Mouse (Mus musculus) hindbrain, postnatal 0 days (tissue): ENCODE data around the gene Ermp1. TPM values are rescaled to one million over a fixed set of nuclear protein-coding genes. Genes with fewer than 3 reads are reported as not detected.

Source experiments
- ATAC-seq: fragments of 200-750 bp; cut with Nextera tagmentation; 2 replicates; pipeline ENCODE4 v1.8.0; 2017; ENCODE audit warnings: mild to moderate bottlenecking, moderate TSS enrichment, moderate library complexity
- DNase-seq: peaks from one replicate; pipeline ENCODE4 v3.0.0-alpha.2; 2015; ENCODE audit warnings: low spot score
- H3K27ac ChIP-seq: fragments of 300-500 bp; sonication (generic); 2 replicates; pipeline ENCODE4 v1.5.1; 2014; ENCODE audit warnings: mild to moderate bottlenecking
- H3K27me3 ChIP-seq: fragments of 300-500 bp; sonication (generic); 2 replicates; pipeline ENCODE4 v1.6.1; 2014; ENCODE audit warnings: low read length, mixed read lengths; ENCODE audit not compliant: insufficient read depth
- H3K36me3 ChIP-seq: fragments of 300-500 bp; sonication (generic); 2 replicates; pipeline ENCODE4 v1.6.1; 2014; ENCODE audit warnings: low read length, mixed read lengths; ENCODE audit not compliant: insufficient read depth
- H3K4me1 ChIP-seq: fragments of 300-500 bp; sonication (generic); 2 replicates; pipeline ENCODE4 v1.6.1; 2014; ENCODE audit warnings: antibody characterized with exemption, low read length, mixed read lengths; ENCODE audit not compliant: insufficient read depth
- H3K4me2 ChIP-seq: fragments of 300-500 bp; sonication (generic); 2 replicates; pipeline ENCODE4 v1.6.1; 2014; ENCODE audit warnings: low read depth, mild to moderate bottlenecking, low read length, moderate library complexity, mixed read lengths
- H3K4me3 ChIP-seq: fragments of 300-500 bp; sonication (generic); 2 replicates; pipeline ENCODE4 v1.5.1; 2014; ENCODE audit warnings: low read length
- H3K9ac ChIP-seq: fragments of 300-500 bp; sonication (generic); replicated peaks from 2 replicates; pipeline ENCODE4 v1.6.1; 2014; ENCODE audit warnings: mild to moderate bottlenecking, low read length, moderate library complexity, mixed read lengths
- H3K9me3 ChIP-seq: fragments of 300-500 bp; sonication (generic); 2 replicates; pipeline ENCODE4 v1.6.1; 2016; ENCODE audit warnings: low read length, mixed read lengths
- CTCF ChIP-seq: IDR thresholded peaks from 2 replicates; pipeline ENCODE4 v1.5.1; 2016; ENCODE audit warnings: antibody characterized with exemption, control low read depth, low read depth
- WGBS: fragments of 180-500 bp; shearing (Covaris S2); extraction: QIAGEN DNeasy Blood & Tissue Kit; methylation state at CpG from one replicate; pipeline ENCODE4 v1.1.7; 2014; 5-methylcytosine and 5-hydroxymethylcytosine counted together
- polyA plus RNA-seq: library from polyadenylated mRNA; unstranded; fragments of >200 nt; fragmentation: Nextera tagmentation; extraction: Ambion mirVana; gene quantifications from 2 replicates; pipeline ENCODE4 v1.2.1, GENCODE M21; 2015
- total RNA-seq: library from RNA; depleted of rRNA; stranded (reverse); fragments of >200 nt; gene quantifications from 2 replicates; pipeline ENCODE4 v1.2.3, GENCODE M21; 2014

Gene Ermp1
- total and polyA plus RNA-seq, 2 experiments from 2014 or later = 11.4 to 28.7 TPM

DNA sequence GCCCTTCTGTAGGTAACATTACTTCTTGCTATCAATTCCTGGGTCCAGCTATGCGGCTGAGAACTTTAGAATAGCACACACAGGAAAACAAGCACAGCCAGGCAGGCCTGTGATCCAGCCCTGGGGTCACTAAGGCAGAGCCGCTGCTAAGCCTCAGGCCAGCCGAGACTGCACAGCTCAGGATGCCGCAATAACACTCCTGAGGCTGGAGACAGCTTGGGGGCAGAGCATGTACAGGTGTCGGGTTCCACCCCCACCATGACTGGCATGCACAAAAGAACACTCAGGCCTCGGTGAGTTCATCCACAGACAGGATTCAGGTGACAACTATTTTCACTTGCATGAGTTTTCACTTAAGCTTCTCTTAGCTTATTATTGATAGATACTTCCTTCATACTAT lies 6.0 kb downstream of the Ermp1 start:
- no peak overlapping the region for H3K9ac ChIP-seq
- no peak for TF ChIP-seq CTCF
- no peak overlapping the region for H3K4me2 ChIP-seq
- H3K4me3 ChIP-seq = no peak overlapping the region
- WGBS = 62% methylated on average over 6 of the region's 6 CpGs
- peaks cover under 1% of the 10 kb centered on the region; the same call in 1 of the 2 replicates for H3K36me3 ChIP-seq
- no peaks in the 10 kb centered on the region for H3K9me3 ChIP-seq
- ATAC-seq = no peak
- no peak for DNase-seq
- H3K27me3 ChIP-seq = no peaks in the 10 kb centered on the region
- no peak overlapping the region for H3K27ac ChIP-seq
- no peaks in the 10 kb centered on the region for H3K4me1 ChIP-seq

GRCm38 (mm10) chr19:29641510-29641909 lies 6.7 kb downstream of the Ermp1 start:
- Histone ChIP-seq H3K9me3 (no peaks in the 10 kb centered on the region), H3K4me2 (no peak overlapping the region), H3K27ac (no peak overlapping the region), H3K4me1 (no peaks in the 10 kb centered on the region), H3K9ac (no peak overlapping the region), H3K4me3 (no peak overlapping the region), H3K27me3 (no peaks in the 10 kb centered on the region), H3K36me3 (peaks cover 3% of the 10 kb centered on the region; the same call in 1 of the 2 replicates)
- DNase-seq (no peak), ATAC-seq (no peak)
- 67% methylated on average over 5 of the region's 5 CpGs for WGBS
- TF ChIP-seq CTCF = no peak

DNA sequence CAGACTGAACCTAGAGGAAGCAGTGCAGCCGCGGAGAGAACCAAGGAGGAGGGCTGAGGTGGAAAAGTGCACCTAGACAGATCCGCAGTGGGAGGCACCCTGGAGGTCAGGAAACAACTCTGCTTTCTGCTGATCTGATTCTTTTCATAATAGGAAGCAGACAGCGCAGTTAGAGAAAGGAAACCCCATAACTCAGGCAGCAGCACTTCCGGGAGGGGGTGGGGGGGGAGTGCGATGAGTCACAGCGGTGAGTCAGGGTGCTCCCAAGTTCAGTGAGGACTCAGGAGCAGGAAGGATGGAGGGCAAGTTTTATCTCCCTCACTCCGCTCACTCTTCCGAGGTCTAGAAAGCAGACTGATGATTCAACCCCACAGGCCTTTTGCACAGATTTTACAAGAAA lies 7.2 kb downstream of the Ermp1 start:
- TF ChIP-seq CTCF = no peak
- Histone ChIP-seq H3K9ac (no peak overlapping the region), H3K36me3 (peaks cover 3% of the 10 kb centered on the region; the same call in 1 of the 2 replicates), H3K4me3 (no peak overlapping the region), H3K9me3 (no peaks in the 10 kb centered on the region), H3K27ac (no peak overlapping the region), H3K27me3 (no peaks in the 10 kb centered on the region), H3K4me2 (no peak overlapping the region), H3K4me1 (no peaks in the 10 kb centered on the region)
- ATAC-seq (no peak), DNase-seq (no peak)
- 62% methylated on average over 9 of the region's 9 CpGs for WGBS

DNA sequence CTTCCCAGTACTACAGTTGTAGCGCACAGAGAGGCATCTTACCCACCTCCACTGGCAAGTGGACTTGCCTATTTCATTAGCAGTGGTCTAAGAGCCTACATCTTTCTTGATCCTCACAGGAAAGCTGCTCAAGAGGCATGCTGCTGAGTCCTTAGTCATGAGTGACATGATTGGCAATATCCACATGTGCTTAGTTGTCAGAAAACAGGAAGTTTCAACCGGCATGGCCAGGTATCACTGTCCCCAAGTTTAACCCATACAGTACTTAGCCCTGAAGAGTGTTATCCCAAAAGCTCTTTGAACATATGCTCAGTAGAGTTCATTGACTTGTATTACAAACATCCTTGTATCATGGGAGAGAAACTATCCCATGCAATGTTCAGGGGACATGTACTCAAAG lies 36.1 kb downstream of the Ermp1 start:
- H3K9me3 ChIP-seq = no peaks in the 10 kb centered on the region
- H3K4me1 ChIP-seq = no peaks in the 10 kb centered on the region
- ATAC-seq (no peak), DNase-seq (no peak)
- no peak overlapping the region for H3K9ac ChIP-seq
- WGBS = 86% methylated on average over 2 of the region's 2 CpGs
- no peak overlapping the region for H3K27ac ChIP-seq
- 0 out of 2 replicates have a peak, but pooled peaks cover 15% of the 10 kb centered on the region for H3K36me3 ChIP-seq
- H3K27me3 ChIP-seq = no peaks in the 10 kb centered on the region
- no peak overlapping the region for H3K4me2 ChIP-seq
- TF ChIP-seq CTCF = no peak
- H3K4me3 ChIP-seq = no peak overlapping the region

GRCm38 (mm10) chr19:29610907-29611306 lies 37.3 kb downstream of the Ermp1 start:
- 91% methylated on average over 10 of the region's 10 CpGs for WGBS
- no peaks in the 10 kb centered on the region for H3K9me3 ChIP-seq
- DNase-seq (no peak), ATAC-seq (no peak)
- no peaks in the 10 kb centered on the region for H3K27me3 ChIP-seq
- H3K4me2 ChIP-seq = no peak overlapping the region
- no peak overlapping the region for H3K9ac ChIP-seq
- H3K27ac ChIP-seq = no peak overlapping the region
- no peaks in the 10 kb centered on the region for H3K4me1 ChIP-seq
- 0 out of 2 replicates have a peak, but pooled peaks cover 15% of the 10 kb centered on the region for H3K36me3 ChIP-seq
- H3K4me3 ChIP-seq = no peak overlapping the region
- no peak for TF ChIP-seq CTCF

DNA sequence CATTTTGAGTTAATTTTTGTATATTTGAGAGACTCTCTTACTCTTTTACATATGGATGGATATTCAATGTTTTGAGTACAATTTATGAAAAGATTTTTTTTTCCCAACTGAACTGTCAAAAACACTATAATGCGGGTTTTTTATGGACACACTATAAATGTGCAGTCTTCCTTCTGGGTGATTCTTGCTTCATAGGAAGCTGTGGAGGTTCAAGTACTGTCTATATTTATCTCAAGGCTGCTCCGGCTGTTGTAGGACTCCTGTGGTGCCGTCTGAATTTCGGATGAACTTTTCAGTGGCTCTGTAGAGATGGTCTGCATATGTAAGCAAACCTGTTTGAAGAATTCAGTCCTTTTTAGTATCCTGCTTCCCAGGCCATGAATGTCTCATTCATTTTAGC lies 40.0 kb downstream of the Ermp1 start:
- no peak for ATAC-seq
- Histone ChIP-seq H3K4me3 (no peak overlapping the region), H3K27me3 (no peaks in the 10 kb centered on the region), H3K9me3 (no peaks in the 10 kb centered on the region), H3K4me2 (no peak overlapping the region), H3K4me1 (no peaks in the 10 kb centered on the region), H3K9ac (no peak overlapping the region), H3K36me3 (peaks cover 24% of the 10 kb centered on the region), H3K27ac (no peak overlapping the region)
- DNase-seq = no peak
- WGBS = 74% methylated on average over 4 of the region's 4 CpGs
- TF ChIP-seq CTCF = no peak

GRCm38 (mm10) chr19:29607521-29607920 lies 40.7 kb downstream of the Ermp1 start:
- H3K27me3 ChIP-seq = no peaks in the 10 kb centered on the region
- no peak for ATAC-seq
- 89% methylated on average over 4 of the region's 4 CpGs for WGBS
- H3K9me3 ChIP-seq = no peaks in the 10 kb centered on the region
- no peaks in the 10 kb centered on the region for H3K4me1 ChIP-seq
- no peak overlapping the region for H3K27ac ChIP-seq
- no peak overlapping the region for H3K9ac ChIP-seq
- H3K4me3 ChIP-seq = no peak overlapping the region
- H3K4me2 ChIP-seq = no peak overlapping the region
- peaks cover 21% of the 10 kb centered on the region for H3K36me3 ChIP-seq
- TF ChIP-seq CTCF = no peak
- no peak for DNase-seq
